Mouse (Mus musculus) liver, adult 2 months (tissue): Measurements from ENCODE around the gene Palld.

ENCODE experiments used
- CTCF ChIP-seq: fragments of 200-500 bp; IDR thresholded peaks from 2 replicates; pipeline ENCODE4 v1.5.1; 2011; ENCODE audit warnings: low read depth, low read length, control low read depth
- POLR2A ChIP-seq: fragments of 200-500 bp; IDR thresholded peaks from 2 replicates; pipeline ENCODE4 v1.6.1; 2011; ENCODE audit warnings: low read length, control low read depth; ENCODE audit not compliant: insufficient read depth; ENCODE audit errors: extremely low read depth

GRCm38 (mm10) chr8:61550006-61550748 lies 352.3 kb downstream of the Palld start:
- TF ChIP-seq CTCF (peak; percentile 73), POLR2A (no peak)
